Mouse (Mus musculus): ENCODE data around the gene Raver1. TPM values are rescaled to one million over a fixed set of nuclear protein-coding genes. Genes with fewer than 3 reads are reported as not detected.

The Raver1 gene
- polyA plus RNA-seq, 1 experiment = 60.7 TPM

DNA sequence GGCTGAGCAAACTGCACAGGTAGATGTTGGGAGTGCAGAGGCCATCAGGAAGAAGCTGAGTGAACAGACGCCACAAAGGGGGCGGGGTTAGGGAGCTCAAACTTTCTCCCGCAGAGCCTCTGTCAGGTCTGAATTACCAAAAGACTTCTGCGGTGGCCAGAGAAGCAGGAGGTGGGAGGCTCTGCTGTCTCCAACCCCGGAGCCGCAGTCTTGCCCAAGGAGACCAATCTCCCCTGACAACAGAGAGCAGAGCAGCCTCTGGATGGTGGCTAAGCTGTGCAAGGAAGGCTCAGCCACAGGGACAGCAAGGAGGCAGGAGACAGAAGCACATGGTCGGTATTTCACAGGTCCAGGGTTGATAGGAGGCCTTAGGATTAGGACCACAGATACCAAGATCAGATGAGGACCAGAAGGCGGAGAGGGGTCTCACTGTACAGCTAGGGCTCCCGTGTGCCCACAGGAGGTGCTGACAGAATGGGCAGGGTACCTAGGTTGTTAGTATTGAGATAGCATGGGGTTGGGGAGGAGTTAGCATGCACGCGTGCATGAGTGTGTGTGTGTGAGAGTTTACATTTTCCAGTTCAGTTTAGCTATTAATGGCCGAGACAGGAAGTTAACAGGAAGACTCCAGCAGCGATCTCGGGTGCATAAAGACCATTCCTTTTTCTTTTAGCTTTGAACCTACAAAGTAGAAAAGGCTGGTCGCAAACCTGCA lies 8.8 kb upstream of the Raver1 start:
- Histone ChIP-seq H3K4me3 (ENCODE audit: low read depth, low read length) (no peak overlapping the region), H3K9ac (ENCODE audit: low read depth, poor library complexity, severe bottlenecking) (no peak overlapping the region)

GRCm38 (mm10) chr9:21097793-21098192 lies 6.0 kb upstream of the Raver1 start:
- no peaks in the 10 kb centered on the region for H3K27me3 ChIP-seq (ENCODE audit: control insufficient read depth, insufficient read depth, low read length, poor library complexity, severe bottlenecking)
- H3K36me3 ChIP-seq (ENCODE audit: control insufficient read depth, insufficient read depth, low read length, poor library complexity, severe bottlenecking) = no peaks in the 10 kb centered on the region
- no peaks in the 10 kb centered on the region for H3K4me1 ChIP-seq (ENCODE audit: control insufficient read depth, insufficient read depth, low read length)
- no peak overlapping the region for H3K9ac ChIP-seq (ENCODE audit: low read depth, poor library complexity, severe bottlenecking)
- no peak overlapping the region for H3K4me3 ChIP-seq (ENCODE audit: low read depth, low read length)
- H3K27ac ChIP-seq (ENCODE audit: insufficient read depth, low read length) = no peak overlapping the region
- TF ChIP-seq CTCF (IDR thresholded peaks at IDR 0.05; ENCODE audit: low read depth, low read length) (no peak), POLR2A (IDR thresholded peaks at IDR 0.05; ENCODE audit: insufficient read depth, low read length) (no peak), EP300 (IDR thresholded peaks at IDR 0.05; ENCODE audit: insufficient read depth, low read depth, low read length) (no peak)
- H3K9me3 ChIP-seq (replicated peaks; ENCODE audit: control insufficient read depth, insufficient read depth, low read length, poor library complexity, severe bottlenecking) = no peaks in the 10 kb centered on the region

More for the DNA sequence above, 8.8 kb upstream of the Raver1 start:
- TF ChIP-seq CTCF (IDR thresholded peaks at IDR 0.05; ENCODE audit: low read depth, low read length) = no peak
- no peak for TF ChIP-seq EP300 (IDR thresholded peaks at IDR 0.05; ENCODE audit: insufficient read depth, low read depth, low read length)
- TF ChIP-seq POLR2A (IDR thresholded peaks at IDR 0.05; ENCODE audit: insufficient read depth, low read length) = no peak
- no peaks in the 10 kb centered on the region for H3K36me3 ChIP-seq (ENCODE audit: control insufficient read depth, insufficient read depth, low read length, poor library complexity, severe bottlenecking)
- H3K27ac ChIP-seq (ENCODE audit: insufficient read depth, low read length) = no peak overlapping the region
- H3K4me1 ChIP-seq (ENCODE audit: control insufficient read depth, insufficient read depth, low read length) = no peaks in the 10 kb centered on the region
- no peaks in the 10 kb centered on the region for H3K9me3 ChIP-seq (replicated peaks; ENCODE audit: control insufficient read depth, insufficient read depth, low read length, poor library complexity, severe bottlenecking)
- H3K27me3 ChIP-seq (ENCODE audit: control insufficient read depth, insufficient read depth, low read length, poor library complexity, severe bottlenecking) = no peaks in the 10 kb centered on the region

DNA sequence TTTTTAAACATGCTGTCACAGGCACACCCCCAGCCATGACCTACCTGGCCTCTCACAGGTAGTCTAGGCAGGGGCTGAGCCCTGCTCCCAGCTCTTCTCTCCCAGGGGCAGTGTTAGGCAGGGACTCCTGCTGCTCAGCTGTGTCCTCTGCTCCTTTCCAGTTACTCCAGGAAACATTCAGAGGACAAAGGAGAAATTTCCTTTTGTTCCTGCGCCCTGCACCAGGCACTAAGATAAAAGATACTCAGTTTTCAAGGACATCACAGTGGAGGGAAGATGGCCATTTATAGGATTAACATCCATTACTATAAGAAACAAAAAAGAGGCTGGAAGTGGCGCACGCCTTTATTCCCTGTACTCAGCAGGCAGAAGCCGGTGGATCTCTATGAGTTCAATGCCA lies 4.2 kb upstream of the Raver1 start:
- no peaks in the 10 kb centered on the region for H3K9me3 ChIP-seq (replicated peaks; ENCODE audit: control insufficient read depth, insufficient read depth, low read length, poor library complexity, severe bottlenecking)
- no peak overlapping the region for H3K4me3 ChIP-seq (ENCODE audit: low read depth, low read length)
- H3K36me3 ChIP-seq (ENCODE audit: control insufficient read depth, insufficient read depth, low read length, poor library complexity, severe bottlenecking) = no peaks in the 10 kb centered on the region
- TF ChIP-seq EP300 (IDR thresholded peaks at IDR 0.05; ENCODE audit: insufficient read depth, low read depth, low read length) = no peak
- TF ChIP-seq POLR2A (IDR thresholded peaks at IDR 0.05; ENCODE audit: insufficient read depth, low read length) = no peak
- no peak for TF ChIP-seq CTCF (IDR thresholded peaks at IDR 0.05; ENCODE audit: low read depth, low read length)
- H3K27me3 ChIP-seq (ENCODE audit: control insufficient read depth, insufficient read depth, low read length, poor library complexity, severe bottlenecking) = no peaks in the 10 kb centered on the region
- no peaks in the 10 kb centered on the region for H3K4me1 ChIP-seq (ENCODE audit: control insufficient read depth, insufficient read depth, low read length)
- no peak overlapping the region for H3K27ac ChIP-seq (ENCODE audit: insufficient read depth, low read length)
- H3K9ac ChIP-seq (ENCODE audit: low read depth, poor library complexity, severe bottlenecking) = no peak overlapping the region

- Histone ChIP-seq H3K27me3 (ENCODE audit: control insufficient read depth, insufficient read depth, low read length, poor library complexity, severe bottlenecking) (no peaks in the 10 kb centered on the region), H3K4me3 (ENCODE audit: low read depth, low read length) (no peak overlapping the region), H3K27ac (ENCODE audit: insufficient read depth, low read length) (no peak overlapping the region), H3K4me1 (ENCODE audit: control insufficient read depth, insufficient read depth, low read length) (peaks cover 2% of the 10 kb centered on the region), H3K36me3 (ENCODE audit: control insufficient read depth, insufficient read depth, low read length, poor library complexity, severe bottlenecking) (peaks cover 16% of the 10 kb centered on the region), H3K9me3 (replicated peaks; ENCODE audit: control insufficient read depth, insufficient read depth, low read length, poor library complexity, severe bottlenecking) (no peaks in the 10 kb centered on the region), H3K9ac (ENCODE audit: low read depth, poor library complexity, severe bottlenecking) (no peak overlapping the region)
- TF ChIP-seq EP300 (IDR thresholded peaks at IDR 0.05; ENCODE audit: insufficient read depth, low read depth, low read length) = no peak
- no peak for TF ChIP-seq CTCF (IDR thresholded peaks at IDR 0.05; ENCODE audit: low read depth, low read length)
- TF ChIP-seq POLR2A (IDR thresholded peaks at IDR 0.05; ENCODE audit: insufficient read depth, low read length) = no peak
These were observed 1.6 kb upstream of the Raver1 start for GRCm38 (mm10) chr9:21093423-21093822.

DNA sequence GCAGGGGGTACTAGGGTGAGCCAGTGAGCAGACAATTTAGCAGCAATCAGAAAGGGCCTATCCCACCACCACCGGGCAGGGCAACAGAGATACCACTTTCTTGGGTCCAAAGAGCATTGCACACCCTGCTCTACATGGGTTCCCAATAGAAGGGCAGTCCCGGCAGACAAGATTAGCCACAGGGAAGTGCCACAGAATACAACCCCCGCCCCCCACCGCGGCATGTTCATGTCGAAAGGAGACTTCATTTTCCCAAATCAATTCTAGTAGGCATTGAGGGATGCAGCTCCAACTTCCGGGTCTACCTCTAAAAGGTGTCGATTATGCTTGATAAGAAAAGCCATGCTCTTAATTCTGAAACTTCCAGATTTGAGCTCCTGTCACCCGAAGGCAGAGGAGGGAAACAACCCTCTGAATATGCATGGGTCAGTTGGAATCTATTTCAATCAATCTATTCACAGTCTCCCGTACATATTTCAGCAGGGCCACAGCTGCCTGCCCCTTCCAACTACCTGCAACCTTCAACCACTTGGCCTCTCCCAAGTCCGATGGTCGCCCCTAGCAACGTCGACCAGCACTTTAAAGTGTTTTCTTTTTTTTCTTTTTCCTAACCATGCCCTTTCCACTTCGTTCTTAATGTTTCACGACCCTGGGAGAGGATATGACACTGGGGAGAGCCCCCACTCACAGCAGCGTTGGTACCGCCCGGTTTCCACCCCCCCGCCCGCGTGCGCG lies 669 bp downstream of the Raver1 start:
- H3K4me3 ChIP-seq (ENCODE audit: low read depth, low read length) = peak overlapping the region; percentile 92
- H3K27ac ChIP-seq (ENCODE audit: insufficient read depth, low read length) = no peak overlapping the region
- H3K36me3 ChIP-seq (ENCODE audit: control insufficient read depth, insufficient read depth, low read length, poor library complexity, severe bottlenecking) = peaks cover 35% of the 10 kb centered on the region
- H3K9ac ChIP-seq (ENCODE audit: low read depth, poor library complexity, severe bottlenecking) = peak overlapping the region; percentile 92
- H3K4me1 ChIP-seq (ENCODE audit: control insufficient read depth, insufficient read depth, low read length) = peaks cover 2% of the 10 kb centered on the region
- no peak for TF ChIP-seq EP300 (IDR thresholded peaks at IDR 0.05; ENCODE audit: insufficient read depth, low read depth, low read length)
- no peak for TF ChIP-seq POLR2A (IDR thresholded peaks at IDR 0.05; ENCODE audit: insufficient read depth, low read length)
- no peak for TF ChIP-seq CTCF (IDR thresholded peaks at IDR 0.05; ENCODE audit: low read depth, low read length)
- H3K27me3 ChIP-seq (ENCODE audit: control insufficient read depth, insufficient read depth, low read length, poor library complexity, severe bottlenecking) = no peaks in the 10 kb centered on the region
- no peaks in the 10 kb centered on the region for H3K9me3 ChIP-seq (replicated peaks; ENCODE audit: control insufficient read depth, insufficient read depth, low read length, poor library complexity, severe bottlenecking)

DNA sequence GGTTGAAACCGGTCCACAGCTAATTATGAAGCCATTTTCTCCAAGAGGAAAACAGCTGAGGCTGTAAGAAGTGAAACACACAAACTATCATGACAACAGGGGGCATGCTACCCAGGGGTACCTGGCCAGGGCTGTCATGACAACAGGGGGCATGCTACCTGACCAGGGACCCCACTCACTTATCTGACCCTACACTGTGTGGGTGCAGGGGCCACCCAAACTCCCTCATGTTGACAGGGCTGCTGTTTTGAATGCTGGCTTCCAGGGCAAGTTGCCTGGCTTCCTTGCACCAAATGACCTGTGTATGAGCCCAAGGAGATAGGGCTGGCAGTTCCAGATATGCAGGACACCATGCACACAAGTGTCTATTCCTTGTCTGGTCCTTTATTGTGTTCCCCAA lies 1.3 kb downstream of the Raver1 start:
- Histone ChIP-seq H3K9me3 (replicated peaks; ENCODE audit: control insufficient read depth, insufficient read depth, low read length, poor library complexity, severe bottlenecking) (no peaks in the 10 kb centered on the region), H3K9ac (ENCODE audit: low read depth, poor library complexity, severe bottlenecking) (peak overlapping the region; percentile 92), H3K27ac (ENCODE audit: insufficient read depth, low read length) (no peak overlapping the region), H3K27me3 (ENCODE audit: control insufficient read depth, insufficient read depth, low read length, poor library complexity, severe bottlenecking) (no peaks in the 10 kb centered on the region), H3K4me1 (ENCODE audit: control insufficient read depth, insufficient read depth, low read length) (peaks cover 2% of the 10 kb centered on the region), H3K4me3 (ENCODE audit: low read depth, low read length) (peak overlapping the region; percentile 92), H3K36me3 (ENCODE audit: control insufficient read depth, insufficient read depth, low read length, poor library complexity, severe bottlenecking) (peaks cover 41% of the 10 kb centered on the region)
- TF ChIP-seq POLR2A (IDR thresholded peaks at IDR 0.05; ENCODE audit: insufficient read depth, low read length) (no peak), CTCF (IDR thresholded peaks at IDR 0.05; ENCODE audit: low read depth, low read length) (no peak), EP300 (IDR thresholded peaks at IDR 0.05; ENCODE audit: insufficient read depth, low read depth, low read length) (no peak)
